Mouse (Mus musculus): ENCODE results near the gene Palm3.
"Not testable (repeated sequence)": the region's sequence is repeated elsewhere in the genome, so short reads cannot be mapped to it uniquely, and the experiment has no call there.

Gene Palm3

DNA sequence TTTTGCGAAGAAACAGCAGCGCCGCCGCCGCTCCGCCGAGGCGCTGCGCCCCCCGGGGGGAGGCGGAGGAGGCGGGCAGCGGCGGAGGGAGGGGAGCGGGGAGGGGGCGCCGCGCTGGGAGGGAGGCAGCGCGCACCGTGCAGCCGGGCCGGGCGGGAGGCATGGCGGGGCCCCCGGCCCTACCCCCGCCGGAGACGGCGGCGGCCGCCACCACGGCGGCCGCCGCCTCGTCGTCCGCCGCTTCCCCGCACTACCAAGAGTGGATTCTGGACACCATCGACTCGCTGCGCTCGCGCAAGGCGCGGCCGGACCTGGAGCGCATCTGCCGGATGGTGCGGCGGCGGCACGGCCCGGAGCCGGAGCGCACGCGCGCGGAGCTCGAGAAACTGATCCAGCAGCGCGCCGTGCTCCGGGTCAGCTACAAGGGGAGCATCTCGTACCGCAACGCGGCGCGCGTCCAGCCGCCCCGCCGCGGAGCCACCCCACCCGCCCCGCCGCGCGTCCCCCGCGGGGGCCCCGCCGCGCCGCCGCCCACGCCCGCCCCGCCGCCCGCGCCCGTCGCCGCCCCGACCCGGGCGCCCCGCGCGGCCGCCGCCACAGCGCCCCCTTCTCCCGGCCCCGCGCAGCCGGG, 23.6 kb upstream of the Palm3 start, which contains the start of gene Samd1:
Samd1 (plus strand) TSS at position 162 of the 631 bp plus-strand sequence.
- DNase-seq (ENCODE audit: low read depth in 1 of 2, low spot score in 2 of 2): no peak

- peak in 1 of 2 experiments; percentile 31 for DNase-seq (ENCODE audit: low read depth in 1 of 2, low spot score in 2 of 2)
Measured at GRCm38 (mm10) chr8:83998231-83999056, 22.8 kb upstream of the Palm3 start.

DNA sequence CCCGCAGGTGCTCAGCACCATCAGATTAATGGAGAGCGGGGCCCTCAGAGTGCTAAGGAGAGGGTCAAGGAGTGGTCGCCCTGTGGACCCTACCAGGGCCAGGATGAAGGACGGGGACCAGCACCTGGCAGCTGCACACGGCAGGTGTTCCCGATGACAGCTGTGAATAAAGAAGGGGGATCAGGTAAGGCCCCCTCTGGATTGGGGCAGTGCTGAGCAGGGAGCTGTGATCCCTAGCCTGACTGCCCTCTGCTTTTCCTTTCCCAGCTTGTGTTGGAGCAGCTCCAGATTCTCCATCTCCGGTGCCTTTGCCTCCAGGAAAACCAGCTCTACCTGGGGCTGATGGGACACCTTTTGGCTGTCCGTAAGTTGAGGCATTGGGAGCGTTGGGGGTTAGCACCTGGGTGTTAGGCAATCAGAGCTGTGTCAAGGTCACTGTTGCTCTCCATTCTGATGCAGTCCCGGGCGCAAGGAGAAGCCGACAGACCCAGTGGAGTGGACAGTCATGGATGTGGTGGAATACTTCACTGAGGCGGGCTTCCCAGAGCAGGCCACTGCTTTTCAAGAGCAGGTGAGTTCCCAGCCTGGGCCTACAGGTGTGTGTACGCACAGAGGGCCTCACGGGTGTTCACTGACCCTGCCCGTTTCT, 22.1 kb upstream of the Palm3 start:
- no peak for DNase-seq (ENCODE audit: low read depth in 1 of 2, low spot score in 2 of 2)

GRCm38 (mm10) chr8:83999825-84000224, 21.4 kb upstream of the Palm3 start:
- DNase-seq (ENCODE audit: low read depth in 1 of 2, low spot score in 2 of 2): no peak

- DNase-seq (ENCODE audit: low read depth in 1 of 2, low spot score in 2 of 2): no peak
Measured at GRCm38 (mm10) chr8:84001281-84002000, 19.8 kb upstream of the Palm3 start, which contains the start of gene 1700067K01Rik. Gene 1700067K01Rik (plus strand): TSS chr8:84001502.

DNA sequence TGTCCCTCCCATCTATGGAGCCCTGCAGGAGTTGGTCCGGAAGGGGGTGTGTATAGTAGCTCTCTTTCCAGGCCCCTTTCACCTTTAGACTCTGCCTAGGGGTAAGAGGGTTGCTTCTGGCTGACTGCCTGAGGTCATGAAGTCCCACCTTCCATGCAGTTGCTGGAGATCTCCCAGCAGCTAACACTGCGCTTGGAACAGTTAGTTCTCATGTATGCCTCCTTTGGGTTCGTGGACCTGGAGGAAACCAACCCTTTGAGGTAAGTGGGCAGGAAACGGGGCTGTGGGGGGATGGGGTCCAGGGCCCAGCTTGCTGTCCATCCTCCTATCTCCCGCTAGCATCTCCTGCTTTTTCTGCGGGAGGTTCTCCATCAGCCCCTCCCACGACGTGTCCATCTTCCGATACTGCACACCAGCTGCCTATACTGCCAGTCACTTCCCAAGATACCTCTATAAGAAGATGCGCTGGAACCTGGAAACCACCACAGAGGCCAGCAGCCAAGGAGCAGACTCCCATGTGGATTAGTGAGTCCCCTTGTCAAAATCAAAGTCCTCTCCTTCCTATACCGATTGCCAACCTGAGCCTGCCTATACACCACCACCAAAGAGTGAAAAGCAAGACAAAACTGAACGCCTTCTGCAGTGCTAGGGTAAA, 18.2 kb upstream of the Palm3 start:
- no peak for DNase-seq (ENCODE audit: low read depth in 1 of 2, low spot score in 2 of 2)

GRCm38 (mm10) chr8:84003612-84004246, 17.5 kb upstream of the Palm3 start:
- DNase-seq (ENCODE audit: low read depth in 1 of 2, low spot score in 2 of 2): no peak

DNA sequence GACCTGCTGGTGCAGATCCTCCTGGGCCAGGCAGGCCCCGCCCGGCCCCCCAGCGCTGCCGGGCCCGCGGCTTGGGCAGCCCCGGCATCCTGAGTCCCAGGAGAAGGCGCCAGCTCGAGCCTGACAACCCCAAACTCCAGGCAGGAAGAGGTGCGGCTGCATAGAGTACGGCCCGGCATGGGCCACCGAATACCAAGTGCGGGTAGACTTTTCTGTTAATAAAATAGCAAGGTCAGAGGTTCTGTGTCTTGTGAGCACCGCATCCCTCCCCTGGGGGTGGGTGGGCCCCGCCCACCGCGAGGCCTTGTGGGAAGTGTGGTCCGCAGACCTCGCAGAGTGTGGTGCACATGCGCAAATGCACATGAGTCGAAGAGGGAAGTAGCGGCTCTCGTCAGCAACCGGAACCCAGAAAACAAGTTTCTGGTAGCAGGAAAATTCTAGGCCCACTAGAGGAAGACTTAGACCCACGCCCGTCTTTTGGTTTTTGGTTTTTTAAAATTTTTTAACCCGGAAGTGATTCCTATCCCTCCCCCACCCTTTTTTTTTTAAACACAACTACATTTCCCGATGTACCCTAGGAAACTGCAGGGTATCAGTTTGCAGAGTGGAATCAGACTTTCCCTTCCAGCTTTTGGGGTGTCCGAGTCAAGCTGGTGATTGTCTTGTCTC, 16.6 kb upstream of the Palm3 start:
- peak; percentile 87 to 90 for DNase-seq (ENCODE audit: low read depth in 1 of 2, low spot score in 2 of 2)

GRCm38 (mm10) chr8:84005502-84005901, 15.8 kb upstream of the Palm3 start:
- not testable (repeated sequence) for DNase-seq (ENCODE audit: low read depth in 1 of 2, low spot score in 2 of 2)

DNA sequence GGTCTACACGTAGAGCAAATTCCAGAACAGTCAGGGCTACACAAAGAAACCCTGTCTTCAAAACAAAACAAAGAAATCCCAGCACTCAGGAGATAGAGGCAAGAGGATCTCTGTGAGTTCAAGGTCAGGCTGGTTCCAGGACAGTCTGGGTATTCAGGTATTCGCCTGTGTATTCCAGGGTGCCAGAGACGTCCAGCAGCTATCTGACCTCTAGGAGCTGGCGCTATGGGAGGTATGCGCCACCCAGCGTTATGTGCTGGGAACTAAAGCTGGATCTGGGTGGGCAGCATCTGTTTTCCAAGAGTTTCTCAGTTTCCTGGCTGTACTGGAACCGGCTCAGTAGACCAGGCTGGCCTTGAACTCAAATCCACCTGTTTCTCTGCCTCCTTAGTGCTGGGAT, 12.9 kb upstream of the Palm3 start:
- no peak for DNase-seq (ENCODE audit: low read depth in 1 of 2, low spot score in 2 of 2)

DNA sequence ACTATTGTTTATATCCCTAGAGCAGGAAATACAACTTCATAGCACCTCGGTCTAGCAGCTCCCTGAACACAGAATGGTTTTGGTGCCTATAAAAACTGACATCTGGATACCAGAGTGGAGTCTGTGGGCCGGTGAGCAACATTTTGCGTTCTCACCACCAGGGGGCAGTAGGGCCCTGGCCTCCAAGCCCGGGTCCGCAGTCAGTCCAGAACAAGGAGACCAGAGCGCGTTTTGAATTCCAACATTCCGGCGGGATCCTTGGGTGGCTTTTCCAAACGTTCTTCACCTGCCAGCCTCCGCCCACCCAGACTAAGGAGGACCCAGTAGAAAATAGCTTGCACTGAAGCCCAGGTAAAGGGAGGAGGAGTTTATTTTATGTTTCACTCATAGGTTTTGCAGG, 11.4 kb upstream of the Palm3 start:
- peak in 1 of 2 experiments; percentile 71 for DNase-seq (ENCODE audit: low read depth in 1 of 2, low spot score in 2 of 2)

- peak in 1 of 2 experiments; percentile 51 for DNase-seq (ENCODE audit: low read depth in 1 of 2, low spot score in 2 of 2)
Measured at GRCm38 (mm10) chr8:84010625-84011611, 10.4 kb upstream of the Palm3 start.

GRCm38 (mm10) chr8:84011705-84012498, 9.4 kb upstream of the Palm3 start, which contains the start of gene 2210011C24Rik:
Gene 2210011C24Rik (minus strand): TSS chr8:84012171.
- no peak for DNase-seq (ENCODE audit: low read depth in 1 of 2, low spot score in 2 of 2)

DNA sequence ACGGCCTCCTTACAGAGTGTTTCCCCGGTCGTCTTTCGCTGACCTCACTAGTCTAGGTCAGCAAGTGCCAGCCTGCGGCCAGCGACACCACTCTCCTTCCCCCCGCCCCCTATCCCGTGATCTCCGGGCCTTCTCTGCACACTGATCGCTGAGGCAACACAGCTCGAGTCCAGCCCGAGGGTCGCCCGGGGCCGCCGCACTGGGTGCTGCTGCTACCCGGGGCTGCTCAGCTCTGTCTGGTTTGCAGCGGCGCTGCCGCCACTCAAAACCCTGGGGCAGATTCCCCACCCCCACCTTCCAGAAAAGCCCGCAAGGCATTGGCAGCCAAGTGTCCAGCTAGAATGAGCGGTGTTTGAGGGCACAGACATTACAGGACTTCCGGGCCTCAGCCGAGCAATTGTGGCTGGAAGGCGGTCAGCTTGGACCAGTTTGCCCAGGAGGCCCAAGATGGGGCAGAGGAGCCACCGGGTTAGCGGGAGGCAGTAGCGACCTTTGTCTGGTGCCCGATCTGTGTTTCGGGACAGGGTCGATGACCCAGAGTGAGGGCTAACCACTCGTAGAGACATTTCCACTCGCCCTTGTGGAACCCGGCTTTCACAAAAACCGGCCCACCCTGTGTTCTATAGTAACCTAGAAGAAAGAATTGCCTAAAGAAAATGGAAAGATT, 8.6 kb upstream of the Palm3 start:
- no peak for DNase-seq (ENCODE audit: low read depth in 1 of 2, low spot score in 2 of 2)

DNA sequence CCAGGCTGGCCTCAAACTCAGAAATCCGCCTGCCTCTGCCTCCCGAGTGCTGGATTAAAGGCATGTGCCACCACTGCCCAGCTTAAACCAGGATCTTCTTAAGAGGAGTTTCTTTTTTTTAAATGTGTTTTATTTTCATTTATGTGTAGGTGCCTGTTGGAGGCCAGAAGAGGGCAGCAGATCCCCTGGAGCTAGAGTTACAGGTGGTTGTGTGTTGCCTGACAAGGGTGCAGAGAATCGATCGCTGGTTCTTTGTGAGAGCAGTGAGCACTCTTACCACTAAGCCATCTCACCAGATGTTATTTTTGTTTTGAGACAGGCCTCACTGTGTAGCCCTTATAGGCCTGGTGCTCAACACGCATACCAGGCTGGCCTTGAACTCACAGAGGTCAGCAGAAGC, 5.4 kb upstream of the Palm3 start:
- DNase-seq (ENCODE audit: low read depth in 1 of 2, low spot score in 2 of 2): no peak

GRCm38 (mm10) chr8:84019738-84020137, 1.5 kb upstream of the Palm3 start:
- DNase-seq (ENCODE audit: low read depth in 1 of 2, low spot score in 2 of 2): no peak

GRCm38 (mm10) chr8:84021569-84021968, 298 bp downstream of the Palm3 start:
- DNase-seq (ENCODE audit: low read depth in 1 of 2, low spot score in 2 of 2): no peak

Measured in monocyte, adult 2 months (primary cell).